In genomic region chr3:53247102-53247501, GRCm38 (mm10) we compare ENCODE assay signal across 10 mouse cellular contexts.
A peak's percentile ranks its signal among the peaks of the same experiment; 100 is the strongest.
DNase-seq lines count a peak whose midpoint lies in the region; ATAC-seq and TF ChIP-seq lines count a peak whose summit lies in the region.
"Had no signal": no experiment of that assay in that cellular context is flagged by ENCODE, and none has a peak within 500 bp of the region (broad histone marks: within the 10 kb centered on the region; RNA-seq: fewer than 3 reads in every experiment).

No protein-coding gene starts in this region.

- peaks cover 9% of the 10 kb centered on the region for H3K4me1 ChIP-seq in hindbrain, embryonic 14.5 days (replicated peaks; ENCODE audit: control insufficient read depth, insufficient read depth, low read length)
- no peaks in the 10 kb centered on the region for H3K4me1 ChIP-seq in hindbrain, embryonic 16.5 days (ENCODE audit: control insufficient read depth, insufficient read depth, low read depth, low read length)
- no peaks in the 10 kb centered on the region for H3K4me1 ChIP-seq in CH12.LX (ENCODE audit: control insufficient read depth in 1 of 2, insufficient read depth in 2 of 2)
- no peaks in the 10 kb centered on the region for H3K4me1 ChIP-seq in limb, embryonic 11.5 days (ENCODE audit: control insufficient read depth, insufficient read depth, low read length)
- H3K4me1 ChIP-seq: embryonic facial prominence, embryonic 13.5 days had no signal

- H3K9ac ChIP-seq in hindbrain, embryonic 14.5 days: no peak overlapping the region
- H3K9ac ChIP-seq in hindbrain, embryonic 16.5 days (ENCODE audit: low read depth, low read length): no peak overlapping the region
- no peak overlapping the region for H3K9ac ChIP-seq in CH12.LX (ENCODE audit: insufficient read depth, low read depth)
- H3K9ac ChIP-seq in limb, embryonic 11.5 days (ENCODE audit: low read length): no peak overlapping the region
- H3K9ac ChIP-seq: embryonic facial prominence, embryonic 13.5 days; neural tube, embryonic 13.5 days had no signal

- peak; percentile 54 for DNase-seq in hindbrain, embryonic 14.5 days (ENCODE audit: low spot score)
- DNase-seq in 3T3-L1 (ENCODE audit: low read depth, low spot score) (peak; percentile 70), CH12.LX (ENCODE audit: extremely low read depth) (peak; percentile 46)
- peak; percentile 52 to 79 for DNase-seq in cerebellum, postnatal 25 days
- DNase-seq in limb, embryonic 11.5 days (ENCODE audit: low spot score): peak; percentile 59
- DNase-seq in splenic B cell, adult 2 months (ENCODE audit: low read depth, low spot score): peak; percentile 56

- TF ChIP-seq EP300 in CH12.LX (IDR thresholded peaks at IDR 0.05; ENCODE audit: low read length): no peak

- peak; percentile 64 to 70; a peak in 3 of 4 replicates for TF ChIP-seq CTCF in CH12.LX (conservative IDR thresholded peaks at IDR 0.05 in 1 of 2, IDR thresholded peaks at IDR 0.05 in 1 of 2; ENCODE audit: low read depth in 2 of 2, low read length in 2 of 2)

- no peak for TF ChIP-seq POLR2A in CH12.LX (IDR thresholded peaks at IDR 0.05; ENCODE audit: low read depth, low read length)

- in situ Hi-C loops in CH12.LX (cut with MboI; ENCODE audit: low pct_ligation_motif_present, low pct_unique_long_range_greater_than_20kb, low sequenced_read_pairs): no loop called here

- dilution Hi-C loops in CH12.LX (cut with MboI; ENCODE audit: extremely low pct_ligation_motif_present, extremely low pct_unique_long_range_greater_than_20kb, low sequenced_read_pairs): no loop called here

- H3K9me3 ChIP-seq in hindbrain, embryonic 14.5 days (ENCODE audit: control insufficient read depth, low read length): peaks cover 6% of the 10 kb centered on the region; the same call in 1 of the 2 replicates
- H3K9me3 ChIP-seq in hindbrain, embryonic 16.5 days (ENCODE audit: control insufficient read depth, low read length): no peaks in the 10 kb centered on the region
- no peaks in the 10 kb centered on the region for H3K9me3 ChIP-seq in CH12.LX (replicated peaks; ENCODE audit: low read length)
- no peaks in the 10 kb centered on the region for H3K9me3 ChIP-seq in limb, embryonic 11.5 days (ENCODE audit: control insufficient read depth, low read length)
- H3K9me3 ChIP-seq: embryonic facial prominence, embryonic 13.5 days; neural tube, embryonic 13.5 days had no signal

- 79% methylated on average over 3 of the region's 3 CpGs for WGBS in hindbrain, embryonic 14.5 days
- WGBS in hindbrain, embryonic 16.5 days: 76% methylated on average over 3 of the region's 3 CpGs
- 81% methylated on average over 3 of the region's 3 CpGs for WGBS in limb, embryonic 11.5 days

- H3K27me3 ChIP-seq in hindbrain, embryonic 14.5 days (ENCODE audit: control insufficient read depth, insufficient read depth, low read length): no peaks in the 10 kb centered on the region
- no peaks in the 10 kb centered on the region for H3K27me3 ChIP-seq in hindbrain, embryonic 16.5 days (replicated peaks; ENCODE audit: control insufficient read depth, insufficient read depth, low read length)
- no peaks in the 10 kb centered on the region for H3K27me3 ChIP-seq in CH12.LX (replicated peaks)
- no peaks in the 10 kb centered on the region for H3K27me3 ChIP-seq in limb, embryonic 11.5 days (ENCODE audit: control insufficient read depth, insufficient read depth, low read length)
- no peaks in the 10 kb centered on the region for H3K27me3 ChIP-seq in splenic B cell, adult 2 months (ENCODE audit: control insufficient read depth, insufficient read depth, low read length, poor library complexity, severe bottlenecking)
- H3K27me3 ChIP-seq: neural tube, embryonic 13.5 days had no signal

- H3K4me3 ChIP-seq in hindbrain, embryonic 14.5 days (replicated peaks; ENCODE audit: low read length): no peak overlapping the region
- no peak overlapping the region for H3K4me3 ChIP-seq in hindbrain, embryonic 16.5 days (ENCODE audit: low read length)
- no peak overlapping the region for H3K4me3 ChIP-seq in CH12.LX (replicated peaks in 1 of 3; ENCODE audit: low read depth in 2 of 3, low read length in 2 of 3, poor library complexity in 1 of 3)
- H3K4me3 ChIP-seq in limb, embryonic 11.5 days (ENCODE audit: low read depth, low read length): no peak overlapping the region
- H3K4me3 ChIP-seq: embryonic facial prominence, embryonic 13.5 days; neural tube, embryonic 13.5 days had no signal

- no peaks in the 10 kb centered on the region for H3K79me2 ChIP-seq in CH12.LX (replicated peaks; ENCODE audit: control insufficient read depth, extremely low read depth, insufficient read depth, poor library complexity, severe bottlenecking)

- no peak for ATAC-seq in hindbrain, embryonic 14.5 days (ENCODE audit: low FRiP score)
- no peak for ATAC-seq in hindbrain, embryonic 16.5 days
- ATAC-seq in limb, embryonic 11.5 days (ENCODE audit: insufficient number of reproducible peaks, low FRiP score, low TSS enrichment, low read depth): no peak
- ATAC-seq in activated CD4-positive, CD25-positive, alpha-beta regulatory T cell, adult 4 months: no peak

- peak; percentile 52 for TF ChIP-seq RAD21 in CH12.LX (IDR thresholded peaks at IDR 0.05; ENCODE audit: low read depth, low read length)

- H3K36me3 ChIP-seq in hindbrain, embryonic 14.5 days (replicated peaks; ENCODE audit: control insufficient read depth, insufficient read depth): no peaks in the 10 kb centered on the region
- no peaks in the 10 kb centered on the region for H3K36me3 ChIP-seq in hindbrain, embryonic 16.5 days (ENCODE audit: control insufficient read depth, insufficient read depth, low read length)
- H3K36me3 ChIP-seq in CH12.LX (replicated peaks in 1 of 2; ENCODE audit: control insufficient read depth in 1 of 2, insufficient read depth in 1 of 2, low read length in 1 of 2): no peaks in the 10 kb centered on the region
- H3K36me3 ChIP-seq in limb, embryonic 11.5 days (ENCODE audit: control insufficient read depth, insufficient read depth, low read length): no peaks in the 10 kb centered on the region
- no peaks in the 10 kb centered on the region for H3K36me3 ChIP-seq in splenic B cell, adult 2 months (ENCODE audit: control insufficient read depth, insufficient read depth, low read length, poor library complexity, severe bottlenecking)
- H3K36me3 ChIP-seq: embryonic facial prominence, embryonic 13.5 days; neural tube, embryonic 13.5 days had no signal

- no peak overlapping the region for H3K27ac ChIP-seq in hindbrain, embryonic 14.5 days
- no peak overlapping the region for H3K27ac ChIP-seq in hindbrain, embryonic 16.5 days (ENCODE audit: low read depth, low read length)
- H3K27ac ChIP-seq in CH12.LX (ENCODE audit: insufficient read depth, low read depth): no peak overlapping the region
- no peak overlapping the region for H3K27ac ChIP-seq in limb, embryonic 11.5 days (replicated peaks; ENCODE audit: low read depth, low read length)
- H3K27ac ChIP-seq: embryonic facial prominence, embryonic 13.5 days; neural tube, embryonic 13.5 days had no signal

- no peak overlapping the region for H3K4me2 ChIP-seq in hindbrain, embryonic 14.5 days (replicated peaks)
- no peak overlapping the region for H3K4me2 ChIP-seq in hindbrain, embryonic 16.5 days (ENCODE audit: low read length)
- H3K4me2 ChIP-seq in CH12.LX (ENCODE audit: insufficient read depth, low read depth, poor library complexity, severe bottlenecking): no peak overlapping the region
- no peak overlapping the region for H3K4me2 ChIP-seq in limb, embryonic 11.5 days (ENCODE audit: low read depth, severe bottlenecking)
- H3K4me2 ChIP-seq: embryonic facial prominence, embryonic 13.5 days; neural tube, embryonic 13.5 days had no signal

TF ChIP-seq in CH12.LX, 34 proteins besides CTCF, POLR2A, EP300 and RAD21:
- TF ChIP-seq SMC3 (IDR thresholded peaks at IDR 0.05; ENCODE audit: low read depth, low read length) (peak; percentile 56), CHD2 (IDR thresholded peaks at IDR 0.05; ENCODE audit: low read length) (no peak)
TF ChIP-seq in CH12.LX: peak in this region for 1.
